ENCODE assay signal across 11 mouse cellular contexts in the genomic region with DNA sequence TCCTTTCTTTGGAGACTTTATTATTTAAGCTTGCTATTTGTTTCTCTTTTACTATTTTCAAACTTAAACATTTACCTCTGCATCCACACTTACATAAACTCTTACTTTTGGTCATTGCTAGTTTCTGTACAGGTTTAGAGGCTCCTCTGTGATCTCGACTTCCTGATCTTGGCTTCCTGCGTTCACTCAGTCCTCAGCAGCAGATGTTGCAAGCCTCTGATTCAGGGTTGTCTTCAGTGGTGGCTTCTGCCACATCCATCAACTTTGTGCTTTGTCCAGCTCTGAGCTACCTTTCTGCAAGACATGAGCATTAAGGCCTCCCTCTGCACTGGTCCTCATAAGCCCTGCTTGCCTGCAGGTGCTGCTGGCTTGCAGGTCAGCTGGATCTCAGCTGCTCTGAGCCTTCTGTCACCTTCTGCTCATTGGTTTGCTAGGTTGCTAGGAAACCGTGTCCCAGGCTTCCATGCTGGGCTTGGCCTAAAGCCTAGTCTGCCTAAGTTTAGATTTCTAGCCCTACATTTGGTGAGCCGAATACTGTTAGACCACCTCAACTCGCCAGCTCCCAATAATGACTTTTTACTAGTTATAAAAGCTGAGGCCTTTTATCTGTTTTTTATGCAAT. TPM values are rescaled to one million over a fixed set of nuclear protein-coding genes. Genes with fewer than 3 reads are reported as not detected.
DNase-seq lines count a peak whose midpoint lies in the region; ATAC-seq lines count a peak whose summit lies in the region.
"Had no signal": no experiment of that assay in that cellular context is flagged by ENCODE, and none has a peak within 500 bp of the region (broad histone marks: within the 10 kb centered on the region; RNA-seq: fewer than 3 reads in every experiment).

No protein-coding gene starts in this region.

- H3K4me1 ChIP-seq in hindbrain, embryonic 14.5 days (replicated peaks; ENCODE audit: control insufficient read depth, insufficient read depth, low read length) = no peaks in the 10 kb centered on the region
- no peaks in the 10 kb centered on the region for H3K4me1 ChIP-seq in hindbrain, embryonic 13.5 days (replicated peaks)
- H3K4me1 ChIP-seq in neural tube, embryonic 15.5 days = no peaks in the 10 kb centered on the region

- no peaks in the 10 kb centered on the region for H3K36me3 ChIP-seq in hindbrain, embryonic 14.5 days (replicated peaks; ENCODE audit: control insufficient read depth, insufficient read depth)
- no peaks in the 10 kb centered on the region for H3K36me3 ChIP-seq in hindbrain, embryonic 13.5 days
- no peaks in the 10 kb centered on the region for H3K36me3 ChIP-seq in neural tube, embryonic 15.5 days

- WGBS in hindbrain, embryonic 14.5 days = 64% methylated on average over 5 of the region's 5 CpGs
- 72% methylated on average over 5 of the region's 5 CpGs for WGBS in hindbrain, embryonic 13.5 days
- WGBS in neural tube, embryonic 15.5 days = 73% methylated on average over 5 of the region's 5 CpGs

- no peak overlapping the region for H3K27ac ChIP-seq in hindbrain, embryonic 14.5 days
- no peak overlapping the region for H3K27ac ChIP-seq in hindbrain, embryonic 13.5 days
- H3K27ac ChIP-seq in neural tube, embryonic 15.5 days (replicated peaks) = no peak overlapping the region

- no peak overlapping the region for H3K9ac ChIP-seq in hindbrain, embryonic 14.5 days
- H3K9ac ChIP-seq in hindbrain, embryonic 13.5 days = no peak overlapping the region
- no peak overlapping the region for H3K9ac ChIP-seq in neural tube, embryonic 15.5 days (replicated peaks)

- no peaks in the 10 kb centered on the region for H3K27me3 ChIP-seq in hindbrain, embryonic 14.5 days (ENCODE audit: control insufficient read depth, insufficient read depth, low read length)
- no peaks in the 10 kb centered on the region for H3K27me3 ChIP-seq in hindbrain, embryonic 13.5 days
- no peaks in the 10 kb centered on the region for H3K27me3 ChIP-seq in neural tube, embryonic 15.5 days (replicated peaks)

- ATAC-seq in hindbrain, embryonic 14.5 days (ENCODE audit: low FRiP score) = no peak
- no peak for ATAC-seq in hindbrain, embryonic 13.5 days (ENCODE audit: low FRiP score)
- ATAC-seq in neural tube, embryonic 15.5 days (ENCODE audit: low FRiP score) = no peak

- no peak overlapping the region for H3K4me3 ChIP-seq in hindbrain, embryonic 14.5 days (replicated peaks; ENCODE audit: low read length)
- no peak overlapping the region for H3K4me3 ChIP-seq in hindbrain, embryonic 13.5 days
- H3K4me3 ChIP-seq in neural tube, embryonic 15.5 days (replicated peaks) = no peak overlapping the region
- H3K4me3 ChIP-seq: myocyte had no signal

- peak; percentile 45 for DNase-seq in hindbrain, embryonic 14.5 days (ENCODE audit: low spot score)
- peak; percentile 41 to 61 for DNase-seq in frontal cortex, adult 2 months (ENCODE audit: extremely low spot score in 1 of 2, low spot score in 1 of 2)
- DNase-seq in left cerebral cortex, adult 9 months (ENCODE audit: low spot score in 2 of 2) = peak; percentile 9 to 45
- DNase-seq in thymus, postnatal 0 days (ENCODE audit: low spot score) = peak; percentile 58
- no peak for DNase-seq in ovary, postnatal 10 days (ENCODE audit: low spot score)
- no peak for DNase-seq in adrenal gland, postnatal 10 days
- DNase-seq: kidney, adult 8-10 months had no signal

- H3K9me3 ChIP-seq in hindbrain, embryonic 14.5 days (ENCODE audit: control insufficient read depth, low read length) = no peaks in the 10 kb centered on the region
- no peaks in the 10 kb centered on the region for H3K9me3 ChIP-seq in hindbrain, embryonic 13.5 days
- H3K9me3 ChIP-seq in neural tube, embryonic 15.5 days (replicated peaks) = no peaks in the 10 kb centered on the region

- no peak overlapping the region for H3K4me2 ChIP-seq in hindbrain, embryonic 14.5 days (replicated peaks)
- no peak overlapping the region for H3K4me2 ChIP-seq in hindbrain, embryonic 13.5 days
- no peak overlapping the region for H3K4me2 ChIP-seq in neural tube, embryonic 15.5 days

RNA-seq across cellular contexts. Expression of a gene that starts 8.8 kb away (rescaled TPM):
- polyA plus RNA-seq in hindbrain, embryonic 14.5 days (2014; fragmentation: Nextera tagmentation; extraction: Ambion mirVana) = 1.1 and 2.1 TPM in 2 replicates
- 1.1 and 1.2 TPM in 2 replicates for polyA plus RNA-seq in hindbrain, embryonic 13.5 days (2015; fragmentation: Nextera tagmentation; extraction: Ambion mirVana)
- 1.6 and 1.9 TPM in 2 replicates for polyA plus RNA-seq in frontal cortex, adult 2 months (2012; rRNA removed)
- polyA plus RNA-seq in thymus, postnatal 0 days (2015; fragmentation: Nextera tagmentation; extraction: Ambion mirVana) = 100 and 114 TPM in 2 replicates
- 1.3 and 11.7 TPM in 2 replicates for polyA plus RNA-seq in neural tube, embryonic 15.5 days (2015; fragmentation: Nextera tagmentation; extraction: Ambion mirVana)
- 1 to 10 TPM; 4.7 TPM for total RNA-seq in adrenal gland, postnatal 10 days (2021)
- polyA plus RNA-seq: myocyte had no signal

RNA-seq across cellular contexts. Expression of a gene that starts 20.1 kb away (rescaled TPM):
- not detected in 2 replicates for polyA plus RNA-seq in hindbrain, embryonic 14.5 days (2014; fragmentation: Nextera tagmentation; extraction: Ambion mirVana)
- polyA plus RNA-seq in hindbrain, embryonic 13.5 days (2015; fragmentation: Nextera tagmentation; extraction: Ambion mirVana) = not detected in 2 replicates
- 0.06 and 0.17 TPM in 2 replicates for polyA plus RNA-seq in frontal cortex, adult 2 months (2012; rRNA removed)
- 4.1 and 4.7 TPM in 2 replicates for polyA plus RNA-seq in thymus, postnatal 0 days (2015; fragmentation: Nextera tagmentation; extraction: Ambion mirVana)
- polyA plus RNA-seq in neural tube, embryonic 15.5 days (2015; fragmentation: Nextera tagmentation; extraction: Ambion mirVana) = 0.08 and 0.68 TPM in 2 replicates
- 1 to 10 TPM; 1.1 TPM for total RNA-seq in adrenal gland, postnatal 10 days (2021)
- polyA plus RNA-seq: embryonic facial prominence, embryonic 11.5 days; myocyte had no signal

Comparison
In these comparisons a context has a peak if more than half of its experiments do, and no peak if none do; other contexts are left out.
1. DNase-seq: peak in hindbrain, embryonic 14.5 days (single experiment), frontal cortex, adult 2 months (2 of 2), left cerebral cortex, adult 9 months (2 of 2) and thymus, postnatal 0 days (single experiment); none in ovary, postnatal 10 days (single experiment) and adrenal gland, postnatal 10 days (single experiment).